Mouse (Mus musculus) natural killer cell, adult 2 months (primary cell): ENCODE measurements around the gene Sqor.

Experiments used
- DNase-seq, 2 experiments: peaks; one replicate each; pipeline ENCODE4 v3.0.0; 2022; ENCODE audit warnings: low spot score in 2 of 2

The Sqor gene

GRCm38 (mm10) chr2:122765071-122765793 is at the start of gene Sqor:
Gene Sqor (plus strand): TSS chr2:122765237.
- DNase-seq: peak; percentile 14 to 18

GRCm38 (mm10) chr2:122716301-122716842 is 48.7 kb upstream of the Sqor start:
- DNase-seq: no peak

- no peak for DNase-seq
Measured at GRCm38 (mm10) chr2:122719232-122719631, 45.8 kb upstream of the Sqor start.

GRCm38 (mm10) chr2:122720564-122720963 is 44.5 kb upstream of the Sqor start:
- DNase-seq: no peak

GRCm38 (mm10) chr2:122725604-122726003 is 39.4 kb upstream of the Sqor start:
- DNase-seq: peak; percentile 28 to 49

- no peak for DNase-seq
Measured at GRCm38 (mm10) chr2:122731456-122731855, 33.6 kb upstream of the Sqor start.

GRCm38 (mm10) chr2:122737894-122738830 is 26.9 kb upstream of the Sqor start, which contains the start of gene Bloc1s6:
Gene Bloc1s6 (plus strand): TSS chr2:122738503.
- peak; percentile 81 to 86 for DNase-seq

- no peak for DNase-seq
Measured at GRCm38 (mm10) chr2:122739023-122739422, 26.0 kb upstream of the Sqor start.

GRCm38 (mm10) chr2:122746461-122746860 is 18.6 kb upstream of the Sqor start:
- DNase-seq: no peak

- peak; percentile 53 to 63 for DNase-seq
Measured at GRCm38 (mm10) chr2:122753739-122754343, 11.2 kb upstream of the Sqor start.

GRCm38 (mm10) chr2:122759791-122760190 is 5.2 kb upstream of the Sqor start:
- no peak for DNase-seq

GRCm38 (mm10) chr2:122762991-122763390 is 2.0 kb upstream of the Sqor start:
- DNase-seq: no peak

GRCm38 (mm10) chr2:122764526-122764925 is 511 bp upstream of the Sqor start:
- DNase-seq: no peak

GRCm38 (mm10) chr2:122765794-122766145 is 733 bp downstream of the Sqor start:
- no peak for DNase-seq

GRCm38 (mm10) chr2:122771002-122771401 is 6.0 kb downstream of the Sqor start:
- no peak for DNase-seq

- no peak for DNase-seq
Measured at GRCm38 (mm10) chr2:122772899-122773298, 7.9 kb downstream of the Sqor start.

- no peak for DNase-seq
Measured at GRCm38 (mm10) chr2:122775491-122775890, 10.5 kb downstream of the Sqor start.

GRCm38 (mm10) chr2:122776823-122777222 is 11.8 kb downstream of the Sqor start:
- no peak for DNase-seq

- no peak for DNase-seq
Measured at GRCm38 (mm10) chr2:122779967-122780366, 14.9 kb downstream of the Sqor start.

GRCm38 (mm10) chr2:122780447-122780846 is 15.4 kb downstream of the Sqor start:
- DNase-seq: no peak

- no peak for DNase-seq
Measured at GRCm38 (mm10) chr2:122781590-122782356, 16.7 kb downstream of the Sqor start.
